Mouse (Mus musculus) bone marrow macrophage, adult 2 months (primary cell): Measurements from ENCODE around the gene Acsl5. TPM values are rescaled to one million over a fixed set of nuclear protein-coding genes. Genes with fewer than 3 reads are reported as not detected.

Experiments used
- H3K27ac ChIP-seq: 2 replicates; pipeline ENCODE4 v1.5.1; 2012; ENCODE audit warnings: low read depth, low read length; ENCODE audit not compliant: insufficient read depth
- H3K4me1 ChIP-seq: 2 replicates; pipeline ENCODE4 v1.6.1; 2012; ENCODE audit warnings: low read length; ENCODE audit not compliant: control insufficient read depth, insufficient read depth
- H3K4me3 ChIP-seq: 2 replicates; pipeline ENCODE4 v1.5.1; 2012; ENCODE audit warnings: mild to moderate bottlenecking, low read length, moderate library complexity; ENCODE audit not compliant: insufficient read depth
- CTCF ChIP-seq: IDR thresholded peaks from 2 replicates; pipeline ENCODE4 v1.5.1; 2012; ENCODE audit warnings: low read depth, mild to moderate bottlenecking, low read length, moderate library complexity
- POLR2A ChIP-seq: IDR thresholded peaks from 2 replicates; pipeline ENCODE4 v1.6.1; 2012; ENCODE audit warnings: mild to moderate bottlenecking, low read depth, low read length, borderline replicate concordance
- polyA plus RNA-seq: library from polyadenylated mRNA; stranded (reverse); fragments of >200 nt; gene quantifications from 2 replicates; pipeline ENCODE4 v1.2.4, GENCODE M21; 2012; ENCODE audit not compliant: missing spikeins, insufficient read depth, insufficient read length

Gene Acsl5
- polyA plus RNA-seq, 1 experiment = 84.9 TPM

DNA sequence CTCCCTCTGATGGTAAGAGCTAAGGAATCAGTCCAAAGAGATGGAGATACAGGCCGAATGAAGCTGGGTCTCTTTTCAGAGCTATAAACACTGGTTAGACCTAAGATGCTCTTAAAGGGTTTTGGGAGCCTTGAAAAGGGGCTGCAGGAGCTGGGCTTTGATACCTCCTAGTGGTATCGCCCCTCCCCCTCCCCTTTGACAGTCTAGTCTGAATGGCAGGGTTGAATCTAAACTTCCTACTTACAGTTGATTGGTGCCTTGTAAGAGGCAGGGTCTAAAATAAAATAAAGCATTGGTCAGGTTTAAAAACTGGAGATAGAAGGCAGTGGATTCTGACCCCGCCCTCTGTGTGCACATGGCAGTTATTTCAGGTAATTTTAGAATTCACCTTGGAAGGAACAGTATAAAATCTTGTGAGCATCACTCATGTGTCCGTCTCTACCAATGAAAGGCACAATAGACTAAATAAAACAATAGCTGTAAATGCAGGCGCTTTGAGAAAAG lies 2.8 kb downstream of the Acsl5 start:
- peak overlapping the region; percentile 93 for H3K4me3 ChIP-seq
- H3K4me1 ChIP-seq = peaks cover 19% of the 10 kb centered on the region
- TF ChIP-seq POLR2A (no peak), CTCF (no peak)
- H3K27ac ChIP-seq = peak overlapping the region; percentile 86

DNA sequence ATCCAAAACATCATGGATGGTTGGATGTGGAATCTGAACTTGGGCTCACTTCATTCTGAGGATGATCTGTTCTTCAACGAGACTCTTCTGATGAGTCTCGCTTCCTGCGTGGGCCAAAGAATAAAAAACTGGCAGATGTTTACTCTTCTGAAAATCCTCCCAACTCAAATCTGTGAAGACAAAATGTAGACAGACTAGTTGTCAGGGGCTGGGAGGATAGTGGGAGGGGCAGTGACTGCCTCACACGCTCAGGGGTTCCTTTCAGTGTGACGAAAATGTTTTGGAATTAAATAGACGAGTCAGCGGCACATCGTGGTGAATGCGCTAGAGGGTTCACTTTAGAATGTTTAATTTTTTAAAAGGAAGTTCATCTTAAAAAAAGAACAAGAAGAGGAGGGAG lies 4.4 kb downstream of the Acsl5 start:
- no peak overlapping the region for H3K4me3 ChIP-seq
- peak overlapping the region; percentile 3; the same call in 1 of the 2 replicates for H3K27ac ChIP-seq
- TF ChIP-seq CTCF (no peak), POLR2A (no peak)
- H3K4me1 ChIP-seq = peaks cover 24% of the 10 kb centered on the region

DNA sequence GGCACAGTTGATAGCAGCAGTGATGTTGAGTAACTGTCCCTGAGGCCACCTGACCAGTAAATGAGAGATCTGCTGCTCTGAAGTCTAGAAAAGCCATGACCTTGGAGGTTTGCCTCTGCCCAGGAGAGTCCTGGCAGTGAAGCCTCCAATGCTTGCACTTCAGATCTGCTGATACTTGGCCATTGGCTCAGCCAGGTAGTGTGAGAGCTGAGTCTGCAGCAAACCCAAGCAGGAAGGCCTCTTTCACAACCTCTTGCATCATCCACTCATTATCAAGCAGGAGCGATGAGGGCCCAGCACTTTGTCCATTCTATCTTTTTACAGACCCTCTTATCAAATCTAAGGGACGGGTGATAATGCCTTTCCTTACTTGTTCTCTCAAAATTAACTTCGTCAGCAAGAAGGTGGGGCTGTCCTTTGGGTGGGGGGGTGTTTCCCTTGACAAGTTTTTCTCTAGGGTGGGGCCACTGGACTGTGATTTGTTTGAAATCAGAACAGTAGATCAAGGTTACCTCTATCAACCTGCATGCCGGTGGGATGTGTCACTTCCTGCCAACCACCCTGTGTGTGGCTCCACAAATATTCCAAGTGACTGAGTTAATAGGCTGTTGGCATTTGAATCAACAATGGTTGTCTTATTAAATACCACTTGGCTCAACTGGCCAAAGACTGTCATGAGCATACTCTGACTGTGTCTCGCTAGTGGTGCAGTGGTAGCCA lies 6.1 kb downstream of the Acsl5 start:
- Histone ChIP-seq H3K4me3 (no peak overlapping the region), H3K4me1 (peaks cover 24% of the 10 kb centered on the region), H3K27ac (no peak overlapping the region)
- no peak for TF ChIP-seq POLR2A
- no peak for TF ChIP-seq CTCF

DNA sequence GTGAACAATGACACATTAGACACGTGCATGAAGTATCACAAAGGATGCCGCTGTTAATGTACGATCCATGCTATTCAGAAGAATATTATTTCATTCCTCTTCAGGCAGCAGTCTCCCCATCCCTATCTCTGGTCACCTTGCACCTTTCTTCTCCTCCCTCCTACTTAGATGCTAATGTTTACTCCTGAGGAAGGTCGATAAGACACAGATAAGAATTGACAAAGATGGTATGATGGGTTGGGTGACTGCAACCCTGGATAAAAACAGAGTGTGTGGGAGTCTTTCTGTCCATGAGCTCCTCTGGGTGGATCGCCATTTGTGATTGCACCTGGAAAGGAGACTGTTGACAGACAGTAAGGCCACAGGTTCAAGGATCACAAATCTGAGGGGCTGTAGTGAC lies 6.8 kb downstream of the Acsl5 start:
- peaks cover 24% of the 10 kb centered on the region for H3K4me1 ChIP-seq

DNA sequence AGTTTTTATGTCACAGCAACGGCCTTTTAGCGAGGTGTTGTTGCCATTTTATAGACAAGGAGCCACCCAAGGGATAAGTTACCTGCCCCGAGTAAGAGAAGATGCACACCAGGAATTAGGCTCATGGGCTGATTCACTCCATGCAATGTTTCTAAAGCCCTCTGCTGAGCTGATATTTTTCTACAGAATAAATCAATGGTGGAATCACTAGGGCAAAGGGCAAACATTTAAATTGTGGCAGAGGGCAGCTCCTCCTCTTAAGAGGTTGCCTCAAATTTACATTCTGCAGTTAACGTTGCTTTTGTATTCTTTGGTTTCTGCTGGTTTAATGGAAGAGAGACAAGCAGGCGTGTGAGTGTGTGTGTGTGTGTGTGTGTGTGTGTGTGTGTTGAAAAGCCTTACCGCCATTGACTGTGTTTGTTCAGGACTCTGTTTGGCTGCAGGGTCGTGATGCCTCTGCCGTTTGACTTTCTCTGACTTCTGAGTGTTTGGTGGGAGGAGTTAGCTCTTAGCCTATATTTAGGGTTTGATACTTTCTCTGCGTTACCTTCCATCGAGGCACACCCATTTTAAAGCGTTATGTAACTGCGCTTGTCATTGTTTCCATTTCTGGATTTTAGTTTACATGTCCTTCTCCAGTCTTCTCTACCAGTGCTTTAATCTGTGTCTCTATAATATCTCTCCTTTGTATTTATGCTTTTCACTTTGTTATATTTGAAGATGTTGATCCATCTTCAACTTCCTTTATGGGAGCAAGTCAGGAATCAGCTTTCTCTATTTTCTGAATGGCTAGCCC lies 8.8 kb downstream of the Acsl5 start:
- peaks cover 27% of the 10 kb centered on the region for H3K4me1 ChIP-seq
- H3K27ac ChIP-seq = no peak overlapping the region

More for the DNA sequence above, 6.8 kb downstream of the Acsl5 start:
- Histone ChIP-seq H3K4me3 (no peak overlapping the region), H3K27ac (no peak overlapping the region)
- TF ChIP-seq POLR2A (no peak), CTCF (no peak)

DNA sequence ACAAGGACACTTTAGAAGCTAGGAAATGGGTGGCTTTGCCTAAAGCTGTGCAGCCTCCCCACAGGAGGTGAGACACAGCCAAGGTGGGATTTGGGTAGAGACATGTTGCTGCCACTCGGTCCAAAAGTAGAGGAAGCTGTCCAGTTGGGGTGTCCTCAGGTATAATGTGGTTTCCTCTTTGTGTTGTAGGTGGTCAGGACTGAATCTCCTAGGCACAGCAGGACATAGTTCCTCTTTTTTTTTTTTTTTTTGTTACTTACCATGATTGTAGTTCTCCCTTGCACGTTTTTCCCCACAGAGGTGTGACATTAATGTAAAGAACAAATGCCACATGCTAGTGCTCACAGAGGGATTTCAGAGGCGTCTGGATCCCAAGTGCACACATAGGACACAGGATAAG lies 13.5 kb downstream of the Acsl5 start:
- H3K4me3 ChIP-seq = no peak overlapping the region
- no peak overlapping the region for H3K27ac ChIP-seq
- peaks cover 26% of the 10 kb centered on the region for H3K4me1 ChIP-seq
- TF ChIP-seq CTCF = no peak
- TF ChIP-seq POLR2A = no peak

More for the DNA sequence above, 8.8 kb downstream of the Acsl5 start:
- no peak overlapping the region for H3K4me3 ChIP-seq
- TF ChIP-seq CTCF = no peak
- TF ChIP-seq POLR2A = no peak

DNA sequence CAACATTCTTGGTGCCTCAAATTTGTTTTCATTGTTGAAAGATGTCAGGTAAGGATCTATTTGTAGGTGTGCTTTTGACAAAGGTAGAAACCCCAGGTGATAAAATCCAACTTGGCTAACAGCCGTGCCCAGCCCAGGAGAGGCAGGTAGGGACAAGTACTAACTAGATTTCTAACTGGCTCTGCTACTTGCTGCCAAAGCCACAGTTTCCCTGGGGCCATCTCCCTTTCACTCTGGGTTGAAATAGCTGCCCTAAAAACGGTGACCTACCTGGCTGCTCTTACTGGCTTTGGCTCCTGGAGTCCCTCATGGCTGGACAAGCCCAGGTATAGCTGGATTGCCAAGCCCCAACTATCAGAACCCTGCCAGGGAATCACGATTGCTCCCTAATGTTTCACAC lies 15.0 kb downstream of the Acsl5 start:
- Histone ChIP-seq H3K27ac (no peak overlapping the region), H3K4me1 (peaks cover 21% of the 10 kb centered on the region), H3K4me3 (no peak overlapping the region)
- no peak for TF ChIP-seq CTCF

DNA sequence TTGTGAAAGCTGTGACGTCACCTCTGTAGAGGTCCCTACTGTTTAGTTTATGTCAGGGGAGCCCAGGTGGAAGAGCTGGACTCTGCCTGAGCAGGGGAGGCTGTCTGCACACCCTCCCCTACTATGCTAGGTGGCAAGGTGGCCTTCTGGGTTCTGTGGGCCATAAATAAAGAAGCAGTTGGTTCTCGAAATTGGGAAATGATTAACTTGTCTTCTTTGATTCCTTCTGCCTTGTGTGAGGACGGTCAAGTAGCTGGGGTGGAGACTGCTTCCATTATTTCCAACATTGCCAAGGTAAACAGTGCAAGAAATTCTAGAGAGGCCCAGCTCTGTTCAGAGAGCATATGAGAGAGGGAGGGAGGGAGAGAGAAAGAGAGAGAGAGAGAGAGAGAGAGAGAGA lies 16.4 kb downstream of the Acsl5 start:
- no peak overlapping the region for H3K4me3 ChIP-seq
- peaks cover 21% of the 10 kb centered on the region for H3K4me1 ChIP-seq
- TF ChIP-seq CTCF = no peak
- TF ChIP-seq POLR2A = no peak
- no peak overlapping the region for H3K27ac ChIP-seq

DNA sequence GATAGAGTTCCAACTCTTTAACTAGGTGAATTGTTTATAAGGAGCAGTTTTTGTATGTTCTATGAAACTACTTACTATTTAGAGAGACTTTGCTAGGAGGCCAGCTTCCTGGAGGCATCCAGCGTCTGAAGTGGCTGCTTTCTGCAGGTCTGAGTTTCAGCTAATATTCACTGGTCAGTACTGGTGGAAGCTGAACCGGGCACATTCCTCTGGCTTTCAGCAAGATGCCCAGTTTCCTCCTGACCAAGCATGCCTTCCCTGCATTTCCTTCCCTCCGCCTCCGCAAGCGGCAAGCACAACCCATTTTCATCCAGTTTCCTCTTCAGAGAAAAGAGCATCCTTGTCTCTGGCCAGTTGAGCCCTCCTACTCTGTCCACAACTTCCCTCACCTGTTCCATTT lies 17.3 kb downstream of the Acsl5 start:
- Histone ChIP-seq H3K27ac (no peak overlapping the region), H3K4me3 (no peak overlapping the region), H3K4me1 (peaks cover 21% of the 10 kb centered on the region)
- TF ChIP-seq POLR2A = no peak
- no peak for TF ChIP-seq CTCF

DNA sequence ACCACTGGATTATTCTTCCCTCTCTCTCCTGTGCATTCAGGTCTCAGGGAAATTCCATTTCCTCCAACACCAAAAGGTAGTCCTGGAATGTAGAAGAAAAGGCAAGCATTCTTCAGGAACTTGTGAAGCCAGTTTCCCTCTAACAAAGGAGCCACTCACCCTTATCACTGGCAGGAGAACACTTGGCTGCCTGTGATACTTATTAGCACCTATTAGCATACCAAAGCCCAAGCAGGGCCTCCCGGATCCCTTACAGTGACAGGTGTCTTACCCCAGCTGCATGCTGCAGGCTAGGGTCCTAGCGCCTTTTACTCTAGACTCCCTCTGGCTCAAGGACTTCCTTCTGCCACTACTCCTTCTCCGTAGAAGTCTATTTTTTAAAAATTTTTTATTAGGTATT lies 19.7 kb downstream of the Acsl5 start:
- TF ChIP-seq CTCF = no peak
- no peak for TF ChIP-seq POLR2A
- Histone ChIP-seq H3K4me3 (no peak overlapping the region), H3K27ac (no peak overlapping the region), H3K4me1 (peaks cover 15% of the 10 kb centered on the region)
